Mouse (Mus musculus) embryonic facial prominence, embryonic 11.5 days (tissue): ENCODE data around the gene Gas1. TPM values are rescaled to one million over a fixed set of nuclear protein-coding genes. Genes with fewer than 3 reads are reported as not detected.

Experiments
- ATAC-seq: fragments of 200-750 bp; cut with Nextera tagmentation; replicated peaks from 2 replicates; pipeline ENCODE4 v1.8.0; 2017; ENCODE audit warnings: low read depth; ENCODE audit not compliant: insufficient number of reproducible peaks, low FRiP score, low TSS enrichment
- DNase-seq: peaks from one replicate; pipeline ENCODE4 v3.0.0-alpha.2; 2015; ENCODE audit warnings: low spot score
- H3K27ac ChIP-seq: fragments of 300-500 bp; sonication (generic); replicated peaks from 2 replicates; pipeline ENCODE4 v1.5.1; 2014; ENCODE audit warnings: mild to moderate bottlenecking, low read depth, low read length, control low read depth
- H3K27me3 ChIP-seq: fragments of 300-500 bp; sonication (generic); 2 replicates; pipeline ENCODE4 v1.6.1; 2014; ENCODE audit warnings: mild to moderate bottlenecking, low read length, moderate library complexity, mixed read lengths; ENCODE audit not compliant: control insufficient read depth, insufficient read depth
- H3K36me3 ChIP-seq: fragments of 300-500 bp; sonication (generic); replicated peaks from 2 replicates; pipeline ENCODE4 v1.6.1; 2014; ENCODE audit warnings: low read depth, mild to moderate bottlenecking, low read length, moderate library complexity, mixed read lengths; ENCODE audit not compliant: control insufficient read depth, insufficient read depth
- H3K4me1 ChIP-seq: fragments of 300-500 bp; sonication (generic); 2 replicates; pipeline ENCODE4 v1.6.1; 2014; ENCODE audit warnings: low read length, mixed read lengths; ENCODE audit not compliant: control insufficient read depth, insufficient read depth
- H3K4me2 ChIP-seq: fragments of 300-500 bp; sonication (generic); 2 replicates; pipeline ENCODE4 v1.6.1; 2014; ENCODE audit warnings: low read depth, mild to moderate bottlenecking, control low read depth, low read length, moderate library complexity
- H3K4me3 ChIP-seq: fragments of 300-500 bp; sonication (generic); 2 replicates; pipeline ENCODE4 v1.5.1; 2014; ENCODE audit warnings: low read depth, low read length, control low read depth
- H3K9ac ChIP-seq: fragments of 300-500 bp; sonication (generic); replicated peaks from 2 replicates; pipeline ENCODE4 v1.6.1; 2014; ENCODE audit warnings: mild to moderate bottlenecking, control low read depth, low read length
- H3K9me3 ChIP-seq: fragments of 300-500 bp; sonication (generic); replicated peaks from 2 replicates; pipeline ENCODE4 v1.6.1; 2016; ENCODE audit warnings: mild to moderate bottlenecking, low read length, inconsistent platforms, mixed read lengths; ENCODE audit not compliant: control insufficient read depth
- WGBS: fragments of 180-500 bp; shearing (Covaris S2); extraction: QIAGEN DNeasy Blood & Tissue Kit; methylation state at CpG from one replicate; pipeline ENCODE4 v1.1.7; 2014; 5-methylcytosine and 5-hydroxymethylcytosine counted together
- polyA plus RNA-seq: library from polyadenylated mRNA; unstranded; fragments of >200 nt; fragmentation: Nextera tagmentation; extraction: Ambion mirVana; gene quantifications from 2 replicates; pipeline ENCODE4 v1.2.1, GENCODE M21; 2014

Gene Gas1
- polyA plus RNA-seq, 1 experiment from 2014 or later: 157 TPM

DNA sequence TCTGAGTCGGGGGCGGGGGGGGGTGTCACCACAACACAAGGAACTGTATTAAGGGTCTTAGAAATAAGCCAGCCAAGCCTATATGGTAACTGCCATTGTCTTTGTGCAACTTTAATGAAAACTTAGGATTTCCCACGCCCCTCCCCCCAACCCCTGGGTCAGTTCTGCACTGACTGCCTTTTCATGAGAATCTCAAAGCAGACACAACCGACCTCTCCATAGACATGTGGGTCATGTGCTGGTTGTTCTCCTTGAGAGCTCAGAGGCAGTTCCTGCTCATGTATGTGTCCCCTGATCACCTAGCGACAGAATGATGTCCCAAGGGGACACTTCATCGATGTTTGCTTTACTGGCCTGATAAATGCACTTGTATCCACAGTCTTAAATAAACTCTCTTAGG lies 27.6 kb upstream of the Gas1 start:
- DNase-seq (no peak), ATAC-seq (no peak)
- H3K27ac ChIP-seq: no peak overlapping the region
- no peak overlapping the region for H3K4me3 ChIP-seq
- no peaks in the 10 kb centered on the region for H3K4me1 ChIP-seq
- H3K9ac ChIP-seq: no peak overlapping the region
- H3K4me2 ChIP-seq: no peak overlapping the region
- no peaks in the 10 kb centered on the region for H3K36me3 ChIP-seq
- no peaks in the 10 kb centered on the region for H3K27me3 ChIP-seq
- H3K9me3 ChIP-seq: no peaks in the 10 kb centered on the region
- WGBS: 88% methylated on average over 6 of the region's 6 CpGs

- Histone ChIP-seq H3K9ac (no peak overlapping the region), H3K9me3 (no peaks in the 10 kb centered on the region), H3K4me2 (no peak overlapping the region), H3K36me3 (no peaks in the 10 kb centered on the region), H3K4me1 (no peaks in the 10 kb centered on the region), H3K27me3 (no peaks in the 10 kb centered on the region), H3K27ac (no peak overlapping the region), H3K4me3 (no peak overlapping the region)
- no peak for ATAC-seq
- no peak for DNase-seq
- WGBS: 49% methylated on average over 6 of the region's 6 CpGs
Observed at GRCm38 (mm10) chr13:60193273-60193672, 16.1 kb upstream of the Gas1 start.

DNA sequence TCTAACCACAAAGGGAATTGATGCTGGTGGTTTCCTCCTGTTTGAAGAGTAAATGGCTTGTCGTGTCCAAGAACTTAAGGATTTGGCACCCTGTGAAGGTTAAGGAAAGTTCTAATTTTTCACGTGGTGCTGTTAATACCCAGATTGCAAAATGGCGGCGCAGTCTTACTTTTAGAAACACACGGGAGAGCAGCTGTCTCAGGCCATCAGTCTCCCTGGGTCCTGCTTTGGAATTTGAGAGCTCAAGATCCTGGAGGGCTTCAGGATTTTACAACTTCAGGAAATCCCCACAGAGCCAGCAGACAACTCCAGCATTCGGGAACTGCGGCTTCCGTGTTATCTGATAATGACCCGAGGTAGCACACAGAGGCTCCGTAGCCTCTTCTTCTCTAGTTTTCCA lies 12.8 kb upstream of the Gas1 start:
- ATAC-seq: no peak

GRCm38 (mm10) chr13:60188952-60189351 lies 11.8 kb upstream of the Gas1 start:
- 82% methylated on average over 8 of the region's 8 CpGs for WGBS
- no peak overlapping the region for H3K9ac ChIP-seq
- no peaks in the 10 kb centered on the region for H3K27me3 ChIP-seq
- H3K4me1 ChIP-seq: no peaks in the 10 kb centered on the region
- H3K27ac ChIP-seq: no peak overlapping the region
- ATAC-seq: no peak
- no peak overlapping the region for H3K4me2 ChIP-seq
- no peaks in the 10 kb centered on the region for H3K36me3 ChIP-seq
- H3K4me3 ChIP-seq: no peak overlapping the region
- DNase-seq: no peak
- no peaks in the 10 kb centered on the region for H3K9me3 ChIP-seq

More for the DNA sequence above, 12.8 kb upstream of the Gas1 start:
- 74% methylated on average over 10 of the region's 10 CpGs for WGBS
- Histone ChIP-seq H3K4me3 (no peak overlapping the region), H3K27ac (no peak overlapping the region), H3K4me2 (no peak overlapping the region), H3K9ac (no peak overlapping the region), H3K4me1 (no peaks in the 10 kb centered on the region), H3K27me3 (no peaks in the 10 kb centered on the region), H3K36me3 (no peaks in the 10 kb centered on the region), H3K9me3 (no peaks in the 10 kb centered on the region)
- no peak for DNase-seq

DNA sequence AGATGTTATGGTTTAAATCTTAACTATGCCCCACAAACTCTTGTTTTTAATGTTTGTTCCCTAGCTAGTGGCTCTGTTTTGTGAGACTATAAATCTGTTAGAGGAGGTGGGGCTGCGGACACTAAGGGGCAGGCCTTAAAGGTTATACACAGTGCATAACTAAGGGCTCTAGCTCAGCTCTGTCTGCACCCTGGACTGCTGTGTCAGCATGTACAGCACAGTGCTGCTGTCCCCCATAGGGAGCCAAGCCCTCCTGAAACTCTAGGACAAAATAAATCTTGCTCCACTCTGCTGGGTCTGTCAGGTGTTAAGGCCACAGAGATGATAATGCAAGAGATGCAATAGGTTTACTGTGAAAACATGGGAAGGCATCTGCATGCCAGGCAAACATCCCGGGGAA lies 10.1 kb upstream of the Gas1 start:
- no peak for ATAC-seq
- no peak for DNase-seq
- Histone ChIP-seq H3K27me3 (no peaks in the 10 kb centered on the region), H3K4me3 (no peak overlapping the region), H3K4me1 (no peaks in the 10 kb centered on the region), H3K9me3 (no peaks in the 10 kb centered on the region), H3K9ac (no peak overlapping the region), H3K36me3 (no peaks in the 10 kb centered on the region), H3K27ac (no peak overlapping the region), H3K4me2 (no peak overlapping the region)
- WGBS: 93% methylated on average over 2 of the region's 2 CpGs

DNA sequence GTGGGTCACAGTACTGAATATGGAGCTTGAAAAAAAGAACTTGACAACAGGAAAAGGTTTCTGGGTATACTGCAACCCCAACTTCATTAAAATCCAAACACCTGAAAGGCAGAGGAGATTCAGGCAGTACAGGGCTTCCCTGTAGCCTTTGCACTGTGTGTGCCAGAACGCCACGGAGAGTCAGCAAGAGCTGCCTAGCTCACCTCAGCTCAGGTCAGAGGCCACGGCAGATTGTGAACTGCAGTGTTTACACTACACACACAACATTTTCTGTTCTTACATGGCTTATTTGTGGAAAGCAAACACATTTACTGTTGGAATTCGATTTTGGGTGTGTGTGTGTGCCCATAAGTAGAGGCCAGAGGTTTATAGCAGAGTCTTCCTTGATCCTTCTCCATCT lies 5.2 kb upstream of the Gas1 start:
- H3K36me3 ChIP-seq: no peaks in the 10 kb centered on the region
- H3K4me2 ChIP-seq: no peak overlapping the region
- H3K9me3 ChIP-seq: no peaks in the 10 kb centered on the region
- 61% methylated on average over 4 of the region's 4 CpGs for WGBS
- no peaks in the 10 kb centered on the region for H3K4me1 ChIP-seq
- no peak overlapping the region for H3K9ac ChIP-seq
- ATAC-seq (no peak), DNase-seq (no peak)
- H3K4me3 ChIP-seq: no peak overlapping the region
- no peak overlapping the region for H3K27ac ChIP-seq
- H3K27me3 ChIP-seq: no peaks in the 10 kb centered on the region

DNA sequence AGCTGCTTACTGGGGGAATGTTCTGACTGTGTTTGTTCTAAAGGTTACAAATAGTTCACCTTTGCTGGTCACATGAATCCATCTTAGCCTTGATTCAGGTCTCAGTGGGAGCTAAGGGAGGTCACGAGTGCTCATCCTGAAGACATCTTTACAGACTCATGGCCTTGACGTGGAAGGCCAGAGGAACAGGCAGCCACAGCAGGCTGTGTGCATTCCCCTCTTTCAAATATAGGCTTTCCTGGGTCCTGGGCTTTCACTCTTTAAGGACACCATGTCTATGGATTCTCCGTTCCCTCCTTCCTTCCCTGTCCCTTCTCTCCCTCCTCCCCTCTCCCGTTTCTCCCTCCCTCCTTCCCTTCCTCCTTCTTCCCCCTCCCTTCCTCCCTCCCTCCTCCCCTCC lies 2.5 kb upstream of the Gas1 start:
- no peak overlapping the region for H3K9ac ChIP-seq
- H3K27me3 ChIP-seq: no peaks in the 10 kb centered on the region
- DNase-seq (no peak), ATAC-seq (no peak)
- WGBS: 76% methylated on average over 4 of the region's 4 CpGs
- no peak overlapping the region for H3K4me2 ChIP-seq
- no peaks in the 10 kb centered on the region for H3K36me3 ChIP-seq
- H3K27ac ChIP-seq: no peak overlapping the region
- H3K4me1 ChIP-seq: no peaks in the 10 kb centered on the region
- H3K4me3 ChIP-seq: no peak overlapping the region
- no peaks in the 10 kb centered on the region for H3K9me3 ChIP-seq

GRCm38 (mm10) chr13:60178416-60178815 lies 1.3 kb upstream of the Gas1 start:
- under 1% methylated on average over 15 of the region's 15 CpGs for WGBS
- no peaks in the 10 kb centered on the region for H3K36me3 ChIP-seq
- ATAC-seq: no peak
- H3K9ac ChIP-seq: peak overlapping the region; percentile 49
- H3K4me1 ChIP-seq: no peaks in the 10 kb centered on the region; the same call in 1 of the 2 replicates
- peak overlapping the region; percentile 74 for H3K4me2 ChIP-seq
- peak overlapping the region; percentile 26 for H3K4me3 ChIP-seq
- H3K27ac ChIP-seq: peak overlapping the region; percentile 100
- no peaks in the 10 kb centered on the region for H3K9me3 ChIP-seq
- peak; percentile 98 for DNase-seq
- H3K27me3 ChIP-seq: no peaks in the 10 kb centered on the region
